Mouse (Mus musculus) embryo, embryonic 10 days (tissue): ENCODE measurements at regions not wholly inside any gene's neighbourhood (a gene's known extent, or its start where the extent isn't known, plus 50 kb on each side); places are given as distances from the start of the nearest gene placed in this dataset.

Source experiments
- DNase-seq: peaks from one replicate; pipeline ENCODE4 v3.0.0-alpha.2; 2015; ENCODE audit warnings: low spot score

GRCm38 (mm10) chr12:12706326-12706920, 235.3 kb downstream of the Mycn start:
- no peak for DNase-seq

- no peak for DNase-seq
These were observed 240.0 kb downstream of the Mycn start for GRCm38 (mm10) chr12:12701735-12702134.

GRCm38 (mm10) chr12:12701060-12701667, 240.6 kb downstream of the Mycn start:
- no peak for DNase-seq

GRCm38 (mm10) chr12:12693838-12694777, 247.6 kb downstream of the Mycn start:
- DNase-seq = peak; percentile 90

- no peak for DNase-seq
These were observed 254.3 kb downstream of the Mycn start for GRCm38 (mm10) chr12:12687376-12687775.

GRCm38 (mm10) chr12:12685217-12685522, 256.5 kb downstream of the Mycn start:
- peak; percentile 26 for DNase-seq

GRCm38 (mm10) chr12:12684481-12685216, 257.1 kb downstream of the Mycn start:
- peak; percentile 31 for DNase-seq

GRCm38 (mm10) chr12:12683733-12684470, 257.8 kb downstream of the Mycn start:
- DNase-seq = no peak

- DNase-seq = peak; percentile 68
These were observed 260.6 kb downstream of the Mycn start for GRCm38 (mm10) chr12:12681101-12681500.

GRCm38 (mm10) chr12:12680371-12680921, 261.3 kb downstream of the Mycn start:
- peak; percentile 91 for DNase-seq

- no peak for DNase-seq
These were observed 265.0 kb downstream of the Mycn start for GRCm38 (mm10) chr12:12676676-12677075.

- DNase-seq = no peak
These were observed 271.8 kb downstream of the Mycn start for GRCm38 (mm10) chr12:12669931-12670330.

GRCm38 (mm10) chr12:12668919-12669318, 272.8 kb downstream of the Mycn start:
- no peak for DNase-seq

- DNase-seq = peak; percentile 53
These were observed 286.1 kb downstream of the Mycn start for GRCm38 (mm10) chr12:12655611-12656010.

- DNase-seq = peak; percentile 73
These were observed 286.5 kb downstream of the Mycn start for GRCm38 (mm10) chr12:12655184-12655583.

GRCm38 (mm10) chr12:12652361-12652760, 289.4 kb downstream of the Mycn start:
- DNase-seq = no peak

GRCm38 (mm10) chr12:12650309-12650708, 291.4 kb downstream of the Mycn start:
- DNase-seq = no peak

GRCm38 (mm10) chr12:12647467-12647866, 294.2 kb downstream of the Mycn start:
- no peak for DNase-seq

GRCm38 (mm10) chr12:12645183-12645582, 296.5 kb downstream of the Mycn start:
- DNase-seq = no peak

- DNase-seq = peak; percentile 25
These were observed 298.3 kb downstream of the Mycn start for GRCm38 (mm10) chr12:12643247-12643963.

GRCm38 (mm10) chr12:12635308-12635707, 306.4 kb downstream of the Mycn start:
- DNase-seq = no peak
